19 mouse cellular contexts compared by ENCODE assay signal in genomic region chr16:58666681-58667080, GRCm38 (mm10). TPM values are rescaled to one million over a fixed set of nuclear protein-coding genes. Genes with fewer than 3 reads are reported as not detected.
"Had no signal": no experiment of that assay in that cellular context is flagged by ENCODE, and none has a peak within 500 bp of the region (broad histone marks: within the 10 kb centered on the region; RNA-seq: fewer than 3 reads in every experiment).

No protein-coding gene starts in this region.

RNA-seq across cellular contexts. Expression of gene E330017A01Rik, which starts 28.1 kb away (rescaled TPM):
- polyA plus RNA-seq: forebrain, postnatal 0 days; gonadal fat pad, adult 2 months; heart, embryonic 11.5 days; heart, embryonic 13.5 days; heart, embryonic 15.5 days; heart, postnatal 0 days; hindbrain, embryonic 11.5 days; hindbrain, embryonic 13.5 days; hindbrain, postnatal 0 days; intestine, embryonic 14.5 days; intestine, embryonic 16.5 days; kidney, adult 2 months; kidney, embryonic 15.5 days; kidney, postnatal 0 days; large intestine, adult 2 months; limb, embryonic 12.5 days; limb, embryonic 14.5 days; liver, adult 2 months had no signal

RNA-seq across cellular contexts. Expression of gene Gm813, which starts 49.9 kb away (rescaled TPM):
- polyA plus RNA-seq: forebrain, postnatal 0 days; gonadal fat pad, adult 2 months; heart, embryonic 11.5 days; heart, embryonic 13.5 days; heart, embryonic 15.5 days; heart, postnatal 0 days; hindbrain, embryonic 11.5 days; hindbrain, embryonic 13.5 days; hindbrain, embryonic 15.5 days; hindbrain, postnatal 0 days; intestine, embryonic 14.5 days; intestine, embryonic 16.5 days; kidney, adult 2 months; kidney, embryonic 15.5 days; kidney, postnatal 0 days; large intestine, adult 2 months; limb, embryonic 12.5 days; limb, embryonic 14.5 days; liver, adult 2 months had no signal

RNA-seq across cellular contexts. Expression of gene Gpr15, which starts 52.2 kb away (rescaled TPM):
- polyA plus RNA-seq: forebrain, postnatal 0 days; gonadal fat pad, adult 2 months; heart, embryonic 11.5 days; heart, embryonic 13.5 days; heart, embryonic 15.5 days; hindbrain, embryonic 11.5 days; hindbrain, embryonic 13.5 days; hindbrain, embryonic 15.5 days; hindbrain, postnatal 0 days; intestine, embryonic 14.5 days; kidney, embryonic 15.5 days; kidney, postnatal 0 days; limb, embryonic 12.5 days had no signal
